Mouse (Mus musculus): ENCODE measurements around the gene Sec61a1.

Sec61a1 gene

DNA sequence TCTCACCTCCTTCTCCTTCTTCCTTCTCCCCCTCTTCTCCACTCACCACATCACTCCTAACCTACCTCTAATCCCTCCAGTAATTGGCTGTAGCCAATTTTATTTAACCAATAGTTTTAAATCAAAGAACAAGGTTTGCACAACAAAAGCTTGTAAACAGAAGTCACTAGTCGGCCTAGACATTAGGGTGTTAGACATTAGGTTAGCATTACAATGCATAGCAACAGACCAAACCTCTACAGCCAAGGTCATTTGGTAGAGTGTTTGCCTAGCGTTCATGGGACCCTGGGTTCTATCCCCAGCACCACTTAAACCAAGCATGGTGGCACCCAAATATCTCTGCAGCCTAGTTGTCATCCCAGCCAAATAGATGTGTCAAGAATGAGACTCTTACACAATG, 64.2 kb downstream of the Sec61a1 start:
- no peak for DNase-seq (ENCODE audit: extremely low read depth, low read depth, low spot score)

Measured in fat pad, adult 2 months (tissue).